Mouse (Mus musculus): Measurements from ENCODE around the gene Pum1. TPM values are rescaled to one million over a fixed set of nuclear protein-coding genes. Genes with fewer than 3 reads are reported as not detected.

Pum1 gene
- 7.8 TPM for polyA plus RNA-seq (2015; fragmentation: Illumina TruSeq; extraction: RNeasy Lipid Tissue Mini Kit (QIAGEN cat#74804); ENCODE audit: insufficient read depth, low read depth, low replicate concordance)

GRCm38 (mm10) chr4:130662979-130663725 lies at the start of gene Pum1:
Pum1 (plus strand) TSS chr4:130663321.

GRCm38 (mm10) chr4:130792376-130793179 lies 129.5 kb downstream of the Pum1 start, which contains the start of gene Sdc3:
Sdc3 (plus strand) TSS chr4:130792537.

Other genes starting within 250 kb of the Pum1 start
- 1.4 TPM for gene Nkain1, start 89.1 kb upstream of the Pum1 start, polyA plus RNA-seq (2015; fragmentation: Illumina TruSeq; extraction: RNeasy Lipid Tissue Mini Kit (QIAGEN cat#74804); ENCODE audit: insufficient read depth, low read depth, low replicate concordance)
- gene Sdc3, start 129.2 kb downstream of the Pum1 start, polyA plus RNA-seq (2015; fragmentation: Illumina TruSeq; extraction: RNeasy Lipid Tissue Mini Kit (QIAGEN cat#74804); ENCODE audit: insufficient read depth, low read depth, low replicate concordance) = 6.8 TPM
- gene Laptm5, start 249.8 kb downstream of the Pum1 start, polyA plus RNA-seq (2015; fragmentation: Illumina TruSeq; extraction: RNeasy Lipid Tissue Mini Kit (QIAGEN cat#74804); ENCODE audit: insufficient read depth, low read depth, low replicate concordance) = 9.8 TPM

All from pancreas, adult 10 weeks (tissue).